Mouse (Mus musculus) heart, embryonic 11.5 days (tissue): Measurements from ENCODE around the gene Palld. TPM values are rescaled to one million over a fixed set of nuclear protein-coding genes. Genes with fewer than 3 reads are reported as not detected.
A peak's percentile ranks its signal among the peaks of the same experiment; 100 is the strongest.

ENCODE experiments used
- ATAC-seq: fragments of 200-750 bp; cut with Nextera tagmentation; replicated peaks from 2 replicates; pipeline ENCODE4 v1.8.0; 2017; ENCODE audit warnings: moderate library complexity; ENCODE audit not compliant: insufficient number of reproducible peaks, low FRiP score, low TSS enrichment
- H3K27ac ChIP-seq: fragments of 300-500 bp; sonication (generic); 2 replicates; pipeline ENCODE4 v1.5.1; 2014; ENCODE audit warnings: mild to moderate bottlenecking, low read depth, low read length
- H3K27me3 ChIP-seq: fragments of 300-500 bp; sonication (generic); 2 replicates; pipeline ENCODE4 v1.6.1; 2014; ENCODE audit warnings: mild to moderate bottlenecking, low read length, mixed read lengths; ENCODE audit not compliant: control insufficient read depth, insufficient read depth
- H3K36me3 ChIP-seq: fragments of 300-500 bp; sonication (generic); 2 replicates; pipeline ENCODE4 v1.6.1; 2014; ENCODE audit warnings: mild to moderate bottlenecking, low read length, moderate library complexity, mixed read lengths; ENCODE audit not compliant: control insufficient read depth, insufficient read depth
- H3K4me1 ChIP-seq: fragments of 300-500 bp; sonication (generic); 2 replicates; pipeline ENCODE4 v1.6.1; 2014; ENCODE audit warnings: low read length; ENCODE audit not compliant: control insufficient read depth, insufficient read depth
- H3K4me2 ChIP-seq: fragments of 300-500 bp; sonication (generic); 2 replicates; pipeline ENCODE4 v1.6.1; 2014; ENCODE audit warnings: mild to moderate bottlenecking, moderate library complexity
- H3K4me3 ChIP-seq: fragments of 300-500 bp; sonication (generic); 2 replicates; pipeline ENCODE4 v1.5.1; 2014; ENCODE audit warnings: low read depth, low read length
- H3K9ac ChIP-seq: fragments of 300-500 bp; sonication (generic); 2 replicates; pipeline ENCODE4 v1.6.1; 2014; ENCODE audit warnings: mild to moderate bottlenecking, low read depth, low read length, moderate library complexity
- H3K9me3 ChIP-seq: fragments of 300-500 bp; sonication (generic); replicated peaks from 2 replicates; pipeline ENCODE4 v1.6.1; 2016; ENCODE audit warnings: low read length; ENCODE audit not compliant: control insufficient read depth
- WGBS: fragments of 180-500 bp; shearing (Covaris S2); extraction: QIAGEN DNeasy Blood & Tissue Kit; methylation state at CpG from one replicate; pipeline ENCODE4 v1.1.7; 2014; ENCODE audit not compliant: insufficient replicate concordance; 5-methylcytosine and 5-hydroxymethylcytosine counted together
- polyA plus RNA-seq: library from polyadenylated mRNA; unstranded; fragments of >200 nt; fragmentation: Nextera tagmentation; extraction: Ambion mirVana; gene quantifications from 2 replicates; pipeline ENCODE4 v1.2.1, GENCODE M21; 2014

The Palld gene
- polyA plus RNA-seq, 1 experiment from 2014 or later, result 157 TPM

DNA sequence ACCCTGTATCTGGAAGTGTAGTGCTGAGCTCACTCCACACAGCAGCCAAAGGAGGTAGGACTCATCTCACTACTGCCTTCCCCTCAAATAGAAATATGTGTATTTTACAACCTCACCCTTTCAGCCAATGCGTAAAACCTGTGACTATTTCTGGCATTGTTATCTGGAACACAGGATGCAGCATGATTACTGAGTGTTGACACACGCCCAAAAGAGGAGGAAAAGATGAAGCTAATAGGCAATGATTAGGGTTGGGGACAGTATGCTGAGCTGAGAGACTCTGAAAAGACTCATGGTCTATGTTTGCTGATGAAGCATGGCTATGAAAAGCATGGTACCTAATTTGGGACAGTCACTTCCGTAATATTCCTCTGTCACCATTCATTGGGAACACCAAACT is 124.3 kb downstream of the Palld start:
- no peak overlapping the region for H3K4me3 ChIP-seq
- no peak overlapping the region for H3K27ac ChIP-seq
- peaks cover 39% of the 10 kb centered on the region for H3K4me1 ChIP-seq
- no peaks in the 10 kb centered on the region for H3K36me3 ChIP-seq
- H3K9me3 ChIP-seq, result no peaks in the 10 kb centered on the region
- H3K9ac ChIP-seq, result no peak overlapping the region
- H3K4me2 ChIP-seq, result no peak overlapping the region
- ATAC-seq, result no peak
- H3K27me3 ChIP-seq, result no peaks in the 10 kb centered on the region
- WGBS, result 30% methylated on average over 3 of the region's 3 CpGs

- no peak overlapping the region for H3K27ac ChIP-seq
- H3K9ac ChIP-seq, result no peak overlapping the region
- ATAC-seq, result no peak
- no peak overlapping the region for H3K4me3 ChIP-seq
- H3K4me1 ChIP-seq, result peaks cover 39% of the 10 kb centered on the region
- H3K27me3 ChIP-seq, result no peaks in the 10 kb centered on the region
- 62% methylated on average over 9 of the region's 9 CpGs for WGBS
- no peak overlapping the region for H3K4me2 ChIP-seq
- no peaks in the 10 kb centered on the region for H3K9me3 ChIP-seq
- no peaks in the 10 kb centered on the region for H3K36me3 ChIP-seq
These were observed 125.9 kb downstream of the Palld start for GRCm38 (mm10) chr8:61776560-61776959.

DNA sequence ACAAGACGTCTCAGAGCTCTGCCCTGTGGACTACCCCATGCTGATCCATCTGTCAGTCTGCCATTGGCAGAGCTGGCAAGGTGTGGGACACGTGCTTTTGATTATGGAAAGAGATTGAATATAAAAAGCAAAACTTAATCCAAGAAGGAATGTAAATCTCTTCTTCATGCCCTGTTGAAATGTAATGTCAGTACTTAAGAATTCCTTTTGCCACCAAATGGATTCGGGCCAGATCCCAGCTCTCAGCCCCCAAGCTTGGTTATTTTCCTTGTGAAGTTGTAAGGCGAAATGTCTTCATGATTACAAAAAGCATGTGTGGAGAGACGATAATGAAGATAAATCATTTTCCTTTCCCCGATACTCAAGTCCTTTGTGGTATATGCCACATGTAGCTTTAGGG is 126.6 kb downstream of the Palld start:
- Histone ChIP-seq H3K27ac (no peak overlapping the region), H3K4me1 (peaks cover 39% of the 10 kb centered on the region), H3K4me3 (no peak overlapping the region), H3K36me3 (no peaks in the 10 kb centered on the region), H3K4me2 (no peak overlapping the region), H3K9me3 (no peaks in the 10 kb centered on the region), H3K27me3 (no peaks in the 10 kb centered on the region), H3K9ac (no peak overlapping the region)
- no peak for ATAC-seq
- WGBS, result 57% methylated on average over 6 of the region's 6 CpGs

DNA sequence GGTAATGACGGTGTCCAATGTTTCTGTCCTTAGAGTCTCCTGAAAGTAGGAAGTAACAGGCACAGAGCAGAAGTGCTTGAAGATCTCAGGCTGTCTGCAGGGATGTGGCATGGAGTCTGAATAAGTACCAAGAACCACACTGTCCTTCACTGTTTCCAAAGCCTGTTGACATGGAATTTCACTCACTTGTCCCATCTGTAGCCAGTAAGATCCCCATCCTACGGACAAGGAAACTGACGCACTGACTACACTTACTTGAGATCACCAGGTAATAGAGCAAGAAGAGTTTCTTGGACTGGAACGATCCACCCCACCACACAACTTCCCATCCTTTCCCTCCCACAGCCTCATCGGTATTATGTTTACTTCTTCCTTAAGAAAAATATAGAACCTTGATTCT is 128.3 kb downstream of the Palld start:
- Histone ChIP-seq H3K9me3 (no peaks in the 10 kb centered on the region), H3K27me3 (no peaks in the 10 kb centered on the region), H3K4me1 (peaks cover 24% of the 10 kb centered on the region; the same call in 1 of the 2 replicates), H3K27ac (no peak overlapping the region), H3K4me3 (no peak overlapping the region), H3K9ac (no peak overlapping the region), H3K36me3 (no peaks in the 10 kb centered on the region), H3K4me2 (no peak overlapping the region)
- no peak for ATAC-seq
- 71% methylated on average over 5 of the region's 5 CpGs for WGBS

DNA sequence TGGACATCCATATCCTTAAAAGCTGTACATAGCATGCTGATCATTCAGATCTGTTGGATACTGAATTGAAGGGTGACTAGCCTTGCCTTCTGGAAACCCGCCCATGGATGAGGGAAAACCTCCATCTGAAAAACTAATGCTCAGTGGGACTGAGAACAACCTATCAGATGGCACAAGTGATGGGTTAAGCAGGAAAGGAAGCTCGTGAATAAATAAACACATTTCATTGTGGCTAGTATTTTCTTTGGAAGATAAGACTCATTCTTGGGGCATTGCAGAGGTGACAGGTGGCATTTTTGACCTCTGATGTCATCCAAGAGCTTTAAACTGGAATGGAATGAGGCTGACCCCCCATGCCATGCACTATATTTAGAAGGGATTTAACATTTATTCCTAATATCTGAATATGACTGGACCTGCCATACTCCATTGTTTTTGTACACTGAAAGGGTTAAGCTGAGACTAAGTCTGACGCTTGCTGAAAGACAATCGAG is 128.8 kb downstream of the Palld start:
- H3K4me1 ChIP-seq, result peaks cover 21% of the 10 kb centered on the region; the same call in 1 of the 2 replicates
- no peak for ATAC-seq
- no peak overlapping the region for H3K27ac ChIP-seq
- 45% methylated on average over 4 of the region's 4 CpGs for WGBS
- no peaks in the 10 kb centered on the region for H3K27me3 ChIP-seq
- H3K4me2 ChIP-seq, result no peak overlapping the region
- no peak overlapping the region for H3K4me3 ChIP-seq
- no peaks in the 10 kb centered on the region for H3K9me3 ChIP-seq
- H3K36me3 ChIP-seq, result no peaks in the 10 kb centered on the region
- no peak overlapping the region for H3K9ac ChIP-seq

- WGBS, result 33% methylated on average over 3 of the region's 3 CpGs
- H3K4me3 ChIP-seq, result no peak overlapping the region
- H3K4me2 ChIP-seq, result no peak overlapping the region
- H3K27ac ChIP-seq, result no peak overlapping the region
- H3K9ac ChIP-seq, result no peak overlapping the region
- H3K9me3 ChIP-seq, result no peaks in the 10 kb centered on the region
- H3K4me1 ChIP-seq, result peaks cover 9% of the 10 kb centered on the region; the same call in 1 of the 2 replicates
- ATAC-seq, result no peak
- no peaks in the 10 kb centered on the region for H3K27me3 ChIP-seq
- H3K36me3 ChIP-seq, result no peaks in the 10 kb centered on the region
These were observed 131.2 kb downstream of the Palld start for GRCm38 (mm10) chr8:61771328-61771727.

DNA sequence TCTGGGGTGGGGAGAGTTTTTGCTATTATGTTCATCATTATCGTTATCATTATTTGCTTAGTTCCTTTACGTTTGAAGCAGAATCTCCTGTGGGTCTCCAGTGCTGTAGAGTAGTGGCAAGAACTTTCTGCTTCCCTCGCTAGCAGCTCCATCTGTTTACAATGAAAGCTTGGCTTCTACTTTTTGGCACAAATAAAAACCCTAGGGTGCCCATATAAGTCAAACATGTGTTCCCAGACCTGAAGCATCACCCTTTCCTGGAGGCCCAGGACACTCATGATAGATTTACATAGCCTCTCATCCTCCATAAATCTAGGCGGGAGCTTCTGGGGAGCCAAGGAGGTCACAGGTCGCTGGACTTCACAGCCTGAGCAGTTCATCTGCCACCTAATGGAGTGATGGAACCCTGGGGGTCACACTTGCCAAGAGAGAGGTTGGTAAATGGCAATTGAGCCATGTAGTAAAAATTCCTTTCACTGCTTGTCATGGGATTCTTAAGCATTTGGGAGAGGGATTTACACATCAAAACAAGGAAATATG is 133.1 kb downstream of the Palld start:
- WGBS, result 72% methylated on average over 5 of the region's 5 CpGs
- Histone ChIP-seq H3K9me3 (no peaks in the 10 kb centered on the region), H3K9ac (no peak overlapping the region), H3K36me3 (no peaks in the 10 kb centered on the region), H3K27me3 (no peaks in the 10 kb centered on the region), H3K4me2 (no peak overlapping the region), H3K4me1 (peaks cover 6% of the 10 kb centered on the region; the same call in 1 of the 2 replicates), H3K4me3 (no peak overlapping the region), H3K27ac (no peak overlapping the region)
- no peak for ATAC-seq

DNA sequence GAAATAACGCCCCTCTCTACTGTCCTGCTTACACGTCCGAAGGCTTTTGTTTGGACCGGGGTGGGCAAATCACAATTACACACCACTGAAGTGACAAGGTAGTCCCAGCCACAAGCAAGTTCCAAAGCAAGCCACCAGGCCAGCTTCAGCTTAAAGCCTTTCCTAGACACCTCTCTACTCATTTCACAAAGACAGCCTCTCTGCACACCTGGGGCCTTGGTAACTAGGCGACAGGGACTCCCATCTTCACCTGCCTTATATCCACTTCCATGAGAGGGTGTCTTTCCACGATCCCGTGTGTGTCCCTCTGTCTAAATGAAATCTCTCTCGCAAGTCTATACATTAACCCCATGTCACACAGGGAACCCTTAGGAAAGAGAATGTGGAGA is 142.3 kb downstream of the Palld start:
- Histone ChIP-seq H3K27me3 (no peaks in the 10 kb centered on the region), H3K9ac (peak overlapping the region; percentile 76; the same call in 1 of the 2 replicates), H3K4me1 (peaks cover 41% of the 10 kb centered on the region), H3K4me2 (peak overlapping the region; percentile 77), H3K9me3 (no peaks in the 10 kb centered on the region), H3K27ac (peak overlapping the region; percentile 62; the same call in 1 of the 2 replicates), H3K36me3 (no peaks in the 10 kb centered on the region; the same call in 1 of the 2 replicates), H3K4me3 (peak overlapping the region; percentile 58)
- 12% methylated on average over 8 of the region's 8 CpGs for WGBS
- no peak; the same call in 1 of the 2 replicates for ATAC-seq
